Mouse (Mus musculus) megakaryocyte-erythroid progenitor cell, adult 5-6 weeks (primary cell): ENCODE data around the gene Ppp6r2. TPM values are rescaled to one million over a fixed set of nuclear protein-coding genes. Genes with fewer than 3 reads are reported as not detected.

Experiments
- ATAC-seq: replicated peaks from 2 replicates; pipeline ENCODE4 v1.8.0; 2016; ENCODE audit warnings: mild to moderate bottlenecking, inconsistent platforms; ENCODE audit not compliant: severe bottlenecking, poor library complexity, low FRiP score, low TSS enrichment
- total RNA-seq, 2 experiments: library from RNA; stranded (forward) in 1 of 2; stranded (reverse) in 1 of 2; fragments of 200-1000, 215-1000 nt in 1 of 2; fragments of >200 nt in 1 of 2; fragmentation: Nextera tagmentation in 1 of 2; gene quantifications; 2 replicates each; pipeline ENCODE4 v1.2.3; 2014 to 2017

Ppp6r2 gene
- total RNA-seq, 2 experiments from 2014 or later: 56.3 to 145 TPM

- ATAC-seq: no peak
Measured at GRCm38 (mm10) chr15:89336422-89336821, 125.1 kb downstream of the Ppp6r2 start.

Other genes starting within 250 kb of the Ppp6r2 start
- gene Mlc1, start 232.5 kb upstream of the Ppp6r2 start, total RNA-seq (2014; fragmentation: Nextera tagmentation): not detected in 2 replicates
- not detected in 2 replicates for gene Mlc1, start 232.5 kb upstream of the Ppp6r2 start, total RNA-seq (2017)
- not detected in 2 replicates for gene Mov10l1, start 228.6 kb upstream of the Ppp6r2 start, total RNA-seq (2014; fragmentation: Nextera tagmentation)
- gene Mov10l1, start 228.6 kb upstream of the Ppp6r2 start, total RNA-seq (2017): not detected in 2 replicates
- gene Panx2, start 151.8 kb upstream of the Ppp6r2 start, total RNA-seq (2014; fragmentation: Nextera tagmentation): not detected in 2 replicates
- gene Panx2, start 151.8 kb upstream of the Ppp6r2 start, total RNA-seq (2017): not detected in 2 replicates
- gene Trabd, start 136.4 kb upstream of the Ppp6r2 start, total RNA-seq (2014; fragmentation: Nextera tagmentation): 15.8 and 26.3 TPM in 2 replicates
- gene Trabd, start 136.4 kb upstream of the Ppp6r2 start, total RNA-seq (2017): 11.9 and 17.5 TPM in 2 replicates
- gene Selenoo, start 122.5 kb upstream of the Ppp6r2 start, total RNA-seq (2014; fragmentation: Nextera tagmentation): 15.3 and 20.8 TPM in 2 replicates
- 16.6 and 18.5 TPM in 2 replicates for gene Selenoo, start 122.5 kb upstream of the Ppp6r2 start, total RNA-seq (2017)
- 34.1 and 39.1 TPM in 2 replicates for gene Tubgcp6, start 88.4 kb upstream of the Ppp6r2 start, total RNA-seq (2014; fragmentation: Nextera tagmentation)
- gene Tubgcp6, start 88.4 kb upstream of the Ppp6r2 start, total RNA-seq (2017): 14.7 and 22.4 TPM in 2 replicates
- 25.6 and 32.8 TPM in 2 replicates for gene Hdac10, start 82.9 kb upstream of the Ppp6r2 start, total RNA-seq (2014; fragmentation: Nextera tagmentation)
- gene Hdac10, start 82.9 kb upstream of the Ppp6r2 start, total RNA-seq (2017): 15.6 and 20.1 TPM in 2 replicates
- not detected in 2 replicates for gene Mapk12, start 70.8 kb upstream of the Ppp6r2 start, total RNA-seq (2014; fragmentation: Nextera tagmentation)
- 2.1 TPM in 1 of 2 replicates, not detected in the other for gene Mapk12, start 70.8 kb upstream of the Ppp6r2 start, total RNA-seq (2017)
- 0.11 TPM in 1 of 2 replicates, not detected in the other for gene Mapk11, start 61.9 kb upstream of the Ppp6r2 start, total RNA-seq (2014; fragmentation: Nextera tagmentation)
- gene Mapk11, start 61.9 kb upstream of the Ppp6r2 start, total RNA-seq (2017): 0.27 and 3.5 TPM in 2 replicates
- gene Plxnb2, start 30.8 kb upstream of the Ppp6r2 start, total RNA-seq (2014; fragmentation: Nextera tagmentation): 2.3 and 3.6 TPM in 2 replicates
- 0.34 and 1.7 TPM in 2 replicates for gene Plxnb2, start 30.8 kb upstream of the Ppp6r2 start, total RNA-seq (2017)
- 9.8 and 14.1 TPM in 2 replicates for gene Dennd6b, start 15.1 kb upstream of the Ppp6r2 start, total RNA-seq (2014; fragmentation: Nextera tagmentation)
- 1.3 and 4.6 TPM in 2 replicates for gene Dennd6b, start 15.1 kb upstream of the Ppp6r2 start, total RNA-seq (2017)
- 161 and 193 TPM in 2 replicates for gene Sbf1, start 103.8 kb downstream of the Ppp6r2 start, total RNA-seq (2014; fragmentation: Nextera tagmentation)
- 34.6 and 83.9 TPM in 2 replicates for gene Sbf1, start 103.8 kb downstream of the Ppp6r2 start, total RNA-seq (2017)
- not detected in 2 replicates for gene Adm2, start 111.2 kb downstream of the Ppp6r2 start, total RNA-seq (2014; fragmentation: Nextera tagmentation)
- gene Adm2, start 111.2 kb downstream of the Ppp6r2 start, total RNA-seq (2017): not detected in 2 replicates
- not detected in 2 replicates for gene Miox, start 122.8 kb downstream of the Ppp6r2 start, total RNA-seq (2014; fragmentation: Nextera tagmentation)
- not detected in 2 replicates for gene Miox, start 122.8 kb downstream of the Ppp6r2 start, total RNA-seq (2017)
- 30.5 and 38.1 TPM in 2 replicates for gene Lmf2, start 144.1 kb downstream of the Ppp6r2 start, total RNA-seq (2014; fragmentation: Nextera tagmentation)
- 6.5 and 8.2 TPM in 2 replicates for gene Lmf2, start 144.1 kb downstream of the Ppp6r2 start, total RNA-seq (2017)
- 144 and 155 TPM in 2 replicates for gene Ncaph2, start 144.2 kb downstream of the Ppp6r2 start, total RNA-seq (2014; fragmentation: Nextera tagmentation)
- 88.3 and 91.2 TPM in 2 replicates for gene Ncaph2, start 144.2 kb downstream of the Ppp6r2 start, total RNA-seq (2017)
- 26.1 and 28.3 TPM in 2 replicates for gene Sco2, start 162.3 kb downstream of the Ppp6r2 start, total RNA-seq (2014; fragmentation: Nextera tagmentation)
- 12.2 and 17.0 TPM in 2 replicates for gene Sco2, start 162.3 kb downstream of the Ppp6r2 start, total RNA-seq (2017)
- gene Tymp, start 165.5 kb downstream of the Ppp6r2 start, total RNA-seq (2014; fragmentation: Nextera tagmentation): not detected in 2 replicates
- 0.65 TPM in 1 of 2 replicates, not detected in the other for gene Tymp, start 165.5 kb downstream of the Ppp6r2 start, total RNA-seq (2017)
- gene Odf3b, start 167.7 kb downstream of the Ppp6r2 start, total RNA-seq (2014; fragmentation: Nextera tagmentation): 13.9 and 14.0 TPM in 2 replicates
- 4.7 TPM in 1 of 2 replicates, not detected in the other for gene Odf3b, start 167.7 kb downstream of the Ppp6r2 start, total RNA-seq (2017)
- gene Klhdc7b, start 173.4 kb downstream of the Ppp6r2 start, total RNA-seq (2014; fragmentation: Nextera tagmentation): not detected in 2 replicates
- gene Klhdc7b, start 173.4 kb downstream of the Ppp6r2 start, total RNA-seq (2017): not detected in 2 replicates
- not detected in 2 replicates for gene Syce3, start 198.9 kb downstream of the Ppp6r2 start, total RNA-seq (2014; fragmentation: Nextera tagmentation)
- not detected in 2 replicates for gene Syce3, start 198.9 kb downstream of the Ppp6r2 start, total RNA-seq (2017)
- gene Cpt1b, start 214.3 kb downstream of the Ppp6r2 start, total RNA-seq (2014; fragmentation: Nextera tagmentation): 2.0 and 3.5 TPM in 2 replicates
- 2.0 and 14.6 TPM in 2 replicates for gene Cpt1b, start 214.3 kb downstream of the Ppp6r2 start, total RNA-seq (2017)
- 0.70 and 2.8 TPM in 2 replicates for gene C730034F03Rik, start 218.0 kb downstream of the Ppp6r2 start, total RNA-seq (2014; fragmentation: Nextera tagmentation)
- 2.0 and 3.1 TPM in 2 replicates for gene C730034F03Rik, start 218.0 kb downstream of the Ppp6r2 start, total RNA-seq (2017)
- gene Gm44502, start 218.1 kb downstream of the Ppp6r2 start, total RNA-seq (2014; fragmentation: Nextera tagmentation): not detected in 2 replicates
- gene Gm44502, start 218.1 kb downstream of the Ppp6r2 start, total RNA-seq (2017): 0.57 TPM in 1 of 2 replicates, not detected in the other
- 56.6 and 59.9 TPM in 2 replicates for gene Chkb, start 218.4 kb downstream of the Ppp6r2 start, total RNA-seq (2014; fragmentation: Nextera tagmentation)
- 14.5 and 14.9 TPM in 2 replicates for gene Chkb, start 218.4 kb downstream of the Ppp6r2 start, total RNA-seq (2017)
- not detected in 2 replicates for gene Mapk8ip2, start 242.4 kb downstream of the Ppp6r2 start, total RNA-seq (2014; fragmentation: Nextera tagmentation)
- gene Mapk8ip2, start 242.4 kb downstream of the Ppp6r2 start, total RNA-seq (2017): not detected in 2 replicates